Mouse (Mus musculus) limb, embryonic 11.5 days (tissue): Measurements from ENCODE around the gene Rxfp3. TPM values are rescaled to one million over a fixed set of nuclear protein-coding genes. Genes with fewer than 3 reads are reported as not detected.

Experiments used
- ATAC-seq: fragments of 200-750 bp; cut with Nextera tagmentation; 2 replicates; pipeline ENCODE4 v1.8.0; 2017; ENCODE audit warnings: low read depth; ENCODE audit not compliant: insufficient number of reproducible peaks, low FRiP score, low TSS enrichment
- DNase-seq: peaks from one replicate; pipeline ENCODE4 v3.0.0-alpha.2; 2015; ENCODE audit warnings: low spot score
- H3K27ac ChIP-seq: fragments of 300-500 bp; sonication (generic); replicated peaks from 2 replicates; pipeline ENCODE4 v1.5.1; 2014; ENCODE audit warnings: low read depth, mild to moderate bottlenecking, low read length
- H3K27me3 ChIP-seq: fragments of 300-500 bp; sonication (generic); 2 replicates; pipeline ENCODE4 v1.6.1; 2014; ENCODE audit warnings: mild to moderate bottlenecking, low read length, mixed read lengths; ENCODE audit not compliant: control insufficient read depth, insufficient read depth
- H3K36me3 ChIP-seq: fragments of 300-500 bp; sonication (generic); 2 replicates; pipeline ENCODE4 v1.6.1; 2014; ENCODE audit warnings: mild to moderate bottlenecking, low read length, moderate library complexity, mixed read lengths; ENCODE audit not compliant: control insufficient read depth, insufficient read depth
- H3K4me1 ChIP-seq: fragments of 300-500 bp; sonication (generic); 2 replicates; pipeline ENCODE4 v1.6.1; 2014; ENCODE audit warnings: low read length, mixed read lengths; ENCODE audit not compliant: control insufficient read depth, insufficient read depth
- H3K4me2 ChIP-seq: fragments of 300-500 bp; sonication (generic); 2 replicates; pipeline ENCODE4 v1.6.1; 2014; ENCODE audit warnings: low read depth, mild to moderate bottlenecking, moderate library complexity; ENCODE audit not compliant: severe bottlenecking
- H3K4me3 ChIP-seq: fragments of 300-500 bp; sonication (generic); 2 replicates; pipeline ENCODE4 v1.5.1; 2014; ENCODE audit warnings: low read depth, low read length
- H3K9ac ChIP-seq: fragments of 300-500 bp; sonication (generic); 2 replicates; pipeline ENCODE4 v1.6.1; 2014; ENCODE audit warnings: mild to moderate bottlenecking, low read length
- H3K9me3 ChIP-seq: fragments of 300-500 bp; sonication (generic); 2 replicates; pipeline ENCODE4 v1.6.1; 2016; ENCODE audit warnings: low read length; ENCODE audit not compliant: control insufficient read depth
- WGBS: fragments of 180-500 bp; shearing (Covaris S2); extraction: QIAGEN DNeasy Blood & Tissue Kit; methylation state at CpG from one replicate; pipeline ENCODE4 v1.1.7; 2014; 5-methylcytosine and 5-hydroxymethylcytosine counted together
- polyA plus RNA-seq: library from polyadenylated mRNA; unstranded; fragments of >200 nt; fragmentation: Nextera tagmentation; extraction: Ambion mirVana; gene quantifications from 2 replicates; pipeline ENCODE4 v1.2.1, GENCODE M21; 2014

The Rxfp3 gene
- polyA plus RNA-seq, 1 experiment from 2014 or later, result 0.53 TPM

DNA sequence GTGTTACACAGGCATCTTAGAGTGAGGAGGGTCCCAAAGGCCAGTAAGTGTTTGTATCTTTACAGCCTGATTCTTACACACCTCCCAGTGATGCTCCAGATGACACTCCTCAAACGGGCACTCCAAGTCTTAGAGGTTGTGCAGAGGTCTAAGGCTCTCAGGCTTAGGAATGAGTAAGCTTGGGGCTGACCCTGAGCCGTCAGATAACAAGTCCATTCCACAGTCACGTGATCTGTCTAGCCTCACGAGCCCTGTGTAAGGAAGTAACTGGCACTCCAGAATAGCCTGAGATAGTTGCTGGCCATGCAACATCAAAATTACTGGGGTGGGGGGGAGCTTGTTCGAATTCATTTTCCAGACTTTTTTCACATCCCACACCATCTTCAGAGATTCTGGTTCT is 2.3 kb upstream of the Rxfp3 start:
- Histone ChIP-seq H3K9ac (no peak overlapping the region), H3K4me1 (peaks cover 15% of the 10 kb centered on the region), H3K27me3 (peaks cover 31% of the 10 kb centered on the region), H3K9me3 (no peaks in the 10 kb centered on the region), H3K27ac (no peak overlapping the region), H3K4me2 (no peak overlapping the region), H3K36me3 (no peaks in the 10 kb centered on the region), H3K4me3 (no peak overlapping the region)
- ATAC-seq, result no peak
- DNase-seq, result no peak
- WGBS, result 54% methylated on average over 5 of the region's 5 CpGs

DNA sequence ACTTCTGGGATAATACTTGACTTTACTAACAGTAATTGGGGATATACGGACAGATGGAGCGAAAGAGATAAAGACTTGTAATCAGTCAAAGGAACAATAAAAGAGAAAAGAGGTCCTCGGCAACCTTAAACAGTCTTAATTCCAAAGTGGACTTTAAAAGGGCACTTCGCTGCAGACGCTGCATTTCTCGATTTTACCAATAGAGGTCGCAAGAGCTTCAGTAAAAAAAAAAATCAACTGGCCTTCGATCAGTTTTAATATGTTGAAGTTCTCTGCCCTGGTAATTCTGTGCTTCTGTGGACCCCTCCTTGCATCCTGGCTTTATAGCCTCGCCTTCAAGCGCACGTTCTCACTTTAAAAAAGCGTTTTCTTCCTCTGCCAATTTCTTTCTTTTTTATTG is 685 bp upstream of the Rxfp3 start:
- Histone ChIP-seq H3K4me2 (no peak overlapping the region), H3K27me3 (peaks cover 39% of the 10 kb centered on the region), H3K9me3 (no peaks in the 10 kb centered on the region), H3K36me3 (no peaks in the 10 kb centered on the region), H3K4me1 (peaks cover 15% of the 10 kb centered on the region), H3K27ac (no peak overlapping the region), H3K9ac (no peak overlapping the region), H3K4me3 (no peak overlapping the region)
- peak; percentile 78 for DNase-seq
- WGBS, result 4% methylated on average over 12 of the region's 12 CpGs
- no peak for ATAC-seq

GRCm38 (mm10) chr15:11037376-11037695 is 455 bp downstream of the Rxfp3 start:
- H3K4me2 ChIP-seq, result peak overlapping the region; percentile 58
- peaks cover 15% of the 10 kb centered on the region for H3K4me1 ChIP-seq
- no peak for DNase-seq
- peaks cover 41% of the 10 kb centered on the region for H3K27me3 ChIP-seq
- 7% methylated on average over 8 of the region's 8 CpGs for WGBS
- no peaks in the 10 kb centered on the region for H3K9me3 ChIP-seq
- H3K36me3 ChIP-seq, result no peaks in the 10 kb centered on the region
- H3K27ac ChIP-seq, result no peak overlapping the region
- no peak overlapping the region for H3K9ac ChIP-seq
- ATAC-seq, result no peak
- peak overlapping the region; percentile 31 for H3K4me3 ChIP-seq

- no peak overlapping the region for H3K27ac ChIP-seq
- DNase-seq (peak; percentile 50), ATAC-seq (peak; percentile 40; the same call in 1 of the 2 replicates)
- H3K27me3 ChIP-seq, result peaks cover 41% of the 10 kb centered on the region
- H3K4me3 ChIP-seq, result peak overlapping the region; percentile 31
- H3K9ac ChIP-seq, result no peak overlapping the region
- H3K4me2 ChIP-seq, result peak overlapping the region; percentile 58
- no peaks in the 10 kb centered on the region for H3K9me3 ChIP-seq
- H3K4me1 ChIP-seq, result peaks cover 15% of the 10 kb centered on the region
- H3K36me3 ChIP-seq, result no peaks in the 10 kb centered on the region
- 3% methylated on average over 49 of the region's 49 CpGs for WGBS
Observed at GRCm38 (mm10) chr15:11036535-11037375, 1.0 kb downstream of the Rxfp3 start.

- Histone ChIP-seq H3K4me3 (peak overlapping the region; percentile 31), H3K4me2 (peak overlapping the region; percentile 58), H3K36me3 (no peaks in the 10 kb centered on the region), H3K27me3 (peaks cover 41% of the 10 kb centered on the region), H3K27ac (no peak overlapping the region), H3K9ac (no peak overlapping the region), H3K9me3 (no peaks in the 10 kb centered on the region), H3K4me1 (peaks cover 15% of the 10 kb centered on the region)
- peak; percentile 6; the same call in 1 of the 2 replicates for ATAC-seq
- peak; percentile 49 for DNase-seq
- 5% methylated on average over 34 of the region's 34 CpGs for WGBS
Observed at GRCm38 (mm10) chr15:11035947-11036474, 1.8 kb downstream of the Rxfp3 start.

GRCm38 (mm10) chr15:11030188-11030587 is 7.6 kb downstream of the Rxfp3 start:
- Histone ChIP-seq H3K4me3 (no peak overlapping the region), H3K27me3 (peaks cover 12% of the 10 kb centered on the region), H3K36me3 (no peaks in the 10 kb centered on the region), H3K27ac (no peak overlapping the region), H3K4me2 (no peak overlapping the region), H3K9ac (no peak overlapping the region), H3K9me3 (no peaks in the 10 kb centered on the region), H3K4me1 (no peaks in the 10 kb centered on the region)
- ATAC-seq, result no peak
- DNase-seq, result no peak
- 80% methylated on average over 3 of the region's 3 CpGs for WGBS

DNA sequence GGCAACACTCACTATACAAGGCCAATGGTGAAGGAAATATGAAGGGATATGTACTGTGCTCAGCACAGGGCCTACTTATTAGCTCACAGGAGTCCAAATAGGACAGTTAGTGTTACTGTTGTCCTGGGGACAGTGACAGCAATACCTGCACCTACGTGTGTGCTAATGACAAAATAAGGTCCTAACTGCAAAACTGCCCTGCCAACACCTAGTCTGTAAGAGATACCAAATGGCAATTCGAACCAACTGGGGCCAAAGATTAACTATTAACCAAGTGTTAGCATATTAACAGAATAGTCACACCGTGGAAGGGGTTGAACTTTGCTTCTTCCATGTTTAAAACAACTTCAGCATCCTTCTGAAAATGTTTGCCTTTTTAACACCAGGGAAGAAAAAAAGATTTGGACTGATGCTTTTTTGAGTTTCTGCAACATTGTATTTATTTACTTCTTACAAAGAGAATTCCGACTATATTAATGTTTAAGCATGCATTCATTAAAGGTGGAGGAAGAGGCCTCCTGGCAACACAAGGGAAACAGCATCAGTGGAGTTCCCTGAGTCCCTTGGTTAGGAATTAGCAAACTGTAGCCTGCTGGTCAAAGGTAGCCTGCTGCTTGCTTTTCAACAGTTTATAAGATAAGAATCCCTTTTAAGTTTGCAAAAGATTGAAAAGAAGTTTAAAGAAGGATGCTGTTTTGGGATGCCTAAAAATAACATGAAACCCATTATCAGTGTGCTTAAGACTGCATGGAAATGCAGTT is 10.8 kb downstream of the Rxfp3 start:
- no peak for DNase-seq
- 85% methylated on average over 4 of the region's 4 CpGs for WGBS
- Histone ChIP-seq H3K4me1 (no peaks in the 10 kb centered on the region), H3K4me3 (no peak overlapping the region), H3K4me2 (no peak overlapping the region), H3K27ac (no peak overlapping the region), H3K27me3 (no peaks in the 10 kb centered on the region), H3K9ac (no peak overlapping the region), H3K36me3 (no peaks in the 10 kb centered on the region), H3K9me3 (no peaks in the 10 kb centered on the region)
- ATAC-seq, result no peak

GRCm38 (mm10) chr15:11014931-11015330 is 22.9 kb downstream of the Rxfp3 start:
- no peak overlapping the region for H3K9ac ChIP-seq
- H3K36me3 ChIP-seq, result no peaks in the 10 kb centered on the region
- no peak overlapping the region for H3K4me2 ChIP-seq
- no peaks in the 10 kb centered on the region for H3K9me3 ChIP-seq
- DNase-seq, result no peak
- no peaks in the 10 kb centered on the region for H3K4me1 ChIP-seq
- H3K27ac ChIP-seq, result no peak overlapping the region
- no peak for ATAC-seq
- 77% methylated on average over 2 of the region's 2 CpGs for WGBS
- H3K27me3 ChIP-seq, result no peaks in the 10 kb centered on the region
- no peak overlapping the region for H3K4me3 ChIP-seq
